Mouse (Mus musculus): ENCODE data around the gene Pagr1b.

GRCm38 (mm10) chr7:126961965-126962364, 54.3 kb downstream of the Pagr1b start:
- TF ChIP-seq EP300 (optimal IDR thresholded peaks at IDR 0.05) (no peak), CTCF (IDR thresholded peaks at IDR 0.05; ENCODE audit: low read depth) (no peak)

Measured in stomach, postnatal 0 days (tissue).